Mouse (Mus musculus) monocyte, adult 59 days (primary cell): Measurements from ENCODE around the gene Cipc. TPM values are rescaled to one million over a fixed set of nuclear protein-coding genes. Genes with fewer than 3 reads are reported as not detected.

ENCODE experiments used
- total RNA-seq, 2 experiments: library from RNA; stranded (reverse); gene quantifications; one replicate each; pipeline ENCODE4 v1.2.4; 2023

The Cipc gene
- 10 to 100 TPM; 13.9 TPM for total RNA-seq

GRCm38 (mm10) chr12:86946862-86947574 lies at the start of gene Cipc:
Gene Cipc (plus strand): TSS chr12:86947043.

GRCm38 (mm10) chr12:86989890-86990754 lies 43.3 kb downstream of the Cipc start, which contains the start of gene Zdhhc22:
Gene Zdhhc22 (minus strand): TSS chr12:86990430.

Other genes with a start within 250 kb of the Cipc start
- 1 to 10 TPM; 2.7 to 3.1 TPM for gene Angel1, start 220.6 kb upstream of the Cipc start, total RNA-seq
- not detected for gene Lrrc74a, start 212.7 kb upstream of the Cipc start, total RNA-seq
- gene Irf2bpl, start 62.2 kb upstream of the Cipc start, total RNA-seq, result 10 to 100 TPM; 23.8 to 26.1 TPM
- gene Zdhhc22, start 43.4 kb downstream of the Cipc start, total RNA-seq, result not detected
- not detected for gene Tmem63c, start 74.3 kb downstream of the Cipc start, total RNA-seq
- gene Ngb, start 155.5 kb downstream of the Cipc start, total RNA-seq, result under 1 TPM in 1 of 2 experiments, not detected in 1; 0.79 TPM
- gene Gstz1, start 200.1 kb downstream of the Cipc start, total RNA-seq, result 1 to 10 TPM; 7.6 to 8.5 TPM
- 1 to 10 TPM; 5.0 to 5.6 TPM for gene Pomt2, start 200.9 kb downstream of the Cipc start, total RNA-seq